Mouse (Mus musculus) heart, adult 2 months (tissue): Measurements from ENCODE around the gene Hist1h4a.

ENCODE experiments used
- CTCF ChIP-seq: fragments of 200-600 bp; IDR thresholded peaks from 2 replicates; pipeline ENCODE4 v1.8.1; 2022; ENCODE audit warnings: antibody characterized with exemption, mild to moderate bottlenecking, moderate library complexity
- POLR2A ChIP-seq: fragments of 200-500 bp; IDR thresholded peaks from 2 replicates; pipeline ENCODE4 v1.6.1; 2011; ENCODE audit warnings: mild to moderate bottlenecking, low read depth, low read length, control low read depth; ENCODE audit not compliant: insufficient read depth

- TF ChIP-seq CTCF (no peak), POLR2A (no peak)
Observed at GRCm38 (mm10) chr13:23716261-23717042, 44.6 kb downstream of the Hist1h4a start.
